Mouse (Mus musculus): Measurements from ENCODE around the gene Lrriq1. TPM values are rescaled to one million over a fixed set of nuclear protein-coding genes. Genes with fewer than 3 reads are reported as not detected.

Lrriq1 gene
- total and polyA plus RNA-seq, 2 experiments from 2014 or later = 1.2 to 3.9 TPM

GRCm38 (mm10) chr10:103108090-103108489 lies 128.0 kb downstream of the Lrriq1 start:
- Histone ChIP-seq H3K4me3 (ENCODE audit: low read depth, low read length) (no peak overlapping the region), H3K27me3 (ENCODE audit: insufficient read depth, low read length) (no peaks in the 10 kb centered on the region), H3K9ac (replicated peaks; ENCODE audit: low read length, poor library complexity, severe bottlenecking) (no peak overlapping the region), H3K27ac (ENCODE audit: low read depth, low read length) (no peak overlapping the region), H3K36me3 (ENCODE audit: insufficient read depth, low read length) (no peaks in the 10 kb centered on the region), H3K4me1 (ENCODE audit: insufficient read depth, low read length) (no peaks in the 10 kb centered on the region), H3K4me2 (ENCODE audit: low read depth, low read length, poor library complexity, severe bottlenecking) (no peak overlapping the region), H3K9me3 (ENCODE audit: low read length) (no peaks in the 10 kb centered on the region)
- DNase-seq (ENCODE audit: low spot score) (no peak), ATAC-seq (ENCODE audit: low FRiP score) (no peak)
- 87% methylated on average over 2 of the region's 2 CpGs for WGBS
- no peak for TF ChIP-seq CTCF (IDR thresholded peaks at IDR 0.05)

- H3K9ac ChIP-seq (replicated peaks; ENCODE audit: low read length, poor library complexity, severe bottlenecking) = no peak overlapping the region
- 71% methylated on average over 1 of the region's 1 CpGs for WGBS
- peak; percentile 10 for DNase-seq (ENCODE audit: low spot score)
- no peaks in the 10 kb centered on the region for H3K9me3 ChIP-seq (ENCODE audit: low read length)
- no peak for ATAC-seq (ENCODE audit: low FRiP score)
- H3K4me1 ChIP-seq (ENCODE audit: insufficient read depth, low read length) = no peaks in the 10 kb centered on the region
- no peak overlapping the region for H3K4me3 ChIP-seq (ENCODE audit: low read depth, low read length)
- no peak overlapping the region for H3K27ac ChIP-seq (ENCODE audit: low read depth, low read length)
- no peak for TF ChIP-seq CTCF (IDR thresholded peaks at IDR 0.05)
- no peak overlapping the region for H3K4me2 ChIP-seq (ENCODE audit: low read depth, low read length, poor library complexity, severe bottlenecking)
- H3K36me3 ChIP-seq (ENCODE audit: insufficient read depth, low read length) = no peaks in the 10 kb centered on the region
- no peaks in the 10 kb centered on the region for H3K27me3 ChIP-seq (ENCODE audit: insufficient read depth, low read length)
Observed at GRCm38 (mm10) chr10:103086101-103086500, 150.0 kb downstream of the Lrriq1 start.

GRCm38 (mm10) chr10:103049593-103049992 lies 186.5 kb downstream of the Lrriq1 start:
- no peak for TF ChIP-seq CTCF (IDR thresholded peaks at IDR 0.05)
- Histone ChIP-seq H3K27ac (ENCODE audit: low read depth, low read length) (no peak overlapping the region), H3K9ac (replicated peaks; ENCODE audit: low read length, poor library complexity, severe bottlenecking) (no peak overlapping the region), H3K9me3 (ENCODE audit: low read length) (no peaks in the 10 kb centered on the region), H3K4me1 (ENCODE audit: insufficient read depth, low read length) (no peaks in the 10 kb centered on the region), H3K27me3 (ENCODE audit: insufficient read depth, low read length) (no peaks in the 10 kb centered on the region), H3K36me3 (ENCODE audit: insufficient read depth, low read length) (no peaks in the 10 kb centered on the region), H3K4me3 (ENCODE audit: low read depth, low read length) (no peak overlapping the region), H3K4me2 (ENCODE audit: low read depth, low read length, poor library complexity, severe bottlenecking) (no peak overlapping the region)
- 89% methylated on average over 2 of the region's 2 CpGs for WGBS
- no peak for ATAC-seq (ENCODE audit: low FRiP score)
- no peak for DNase-seq (ENCODE audit: low spot score)

GRCm38 (mm10) chr10:103046623-103047022 lies 189.5 kb downstream of the Lrriq1 start:
- WGBS = 82% methylated on average over 3 of the region's 3 CpGs
- Histone ChIP-seq H3K4me2 (ENCODE audit: low read depth, low read length, poor library complexity, severe bottlenecking) (no peak overlapping the region), H3K9ac (replicated peaks; ENCODE audit: low read length, poor library complexity, severe bottlenecking) (no peak overlapping the region), H3K4me3 (ENCODE audit: low read depth, low read length) (no peak overlapping the region), H3K27ac (ENCODE audit: low read depth, low read length) (no peak overlapping the region), H3K36me3 (ENCODE audit: insufficient read depth, low read length) (no peaks in the 10 kb centered on the region), H3K27me3 (ENCODE audit: insufficient read depth, low read length) (no peaks in the 10 kb centered on the region), H3K9me3 (ENCODE audit: low read length) (no peaks in the 10 kb centered on the region), H3K4me1 (ENCODE audit: insufficient read depth, low read length) (no peaks in the 10 kb centered on the region)
- no peak for ATAC-seq (ENCODE audit: low FRiP score)
- TF ChIP-seq CTCF (IDR thresholded peaks at IDR 0.05) = no peak
- DNase-seq (ENCODE audit: low spot score) = no peak

- no peaks in the 10 kb centered on the region for H3K36me3 ChIP-seq (ENCODE audit: insufficient read depth, low read length)
- no peak overlapping the region for H3K4me2 ChIP-seq (ENCODE audit: low read depth, low read length, poor library complexity, severe bottlenecking)
- WGBS = 64% methylated on average over 2 of the region's 2 CpGs
- H3K9ac ChIP-seq (replicated peaks; ENCODE audit: low read length, poor library complexity, severe bottlenecking) = no peak overlapping the region
- no peak overlapping the region for H3K27ac ChIP-seq (ENCODE audit: low read depth, low read length)
- H3K27me3 ChIP-seq (ENCODE audit: insufficient read depth, low read length) = no peaks in the 10 kb centered on the region
- H3K4me3 ChIP-seq (ENCODE audit: low read depth, low read length) = no peak overlapping the region
- no peak for DNase-seq (ENCODE audit: low spot score)
- ATAC-seq (ENCODE audit: low FRiP score) = no peak
- H3K9me3 ChIP-seq (ENCODE audit: low read length) = no peaks in the 10 kb centered on the region
- no peak for TF ChIP-seq CTCF (IDR thresholded peaks at IDR 0.05)
- H3K4me1 ChIP-seq (ENCODE audit: insufficient read depth, low read length) = no peaks in the 10 kb centered on the region
Observed at GRCm38 (mm10) chr10:103045019-103045418, 191.1 kb downstream of the Lrriq1 start.

GRCm38 (mm10) chr10:103035002-103035640 lies 201.0 kb downstream of the Lrriq1 start:
- H3K4me3 ChIP-seq (ENCODE audit: low read depth, low read length) = no peak overlapping the region
- H3K9ac ChIP-seq (replicated peaks; ENCODE audit: low read length, poor library complexity, severe bottlenecking) = no peak overlapping the region
- no peak overlapping the region for H3K27ac ChIP-seq (ENCODE audit: low read depth, low read length)
- no peak for DNase-seq (ENCODE audit: low spot score)
- peaks cover 50% of the 10 kb centered on the region for H3K27me3 ChIP-seq (ENCODE audit: insufficient read depth, low read length)
- no peaks in the 10 kb centered on the region for H3K4me1 ChIP-seq (ENCODE audit: insufficient read depth, low read length)
- ATAC-seq (ENCODE audit: low FRiP score) = no peak
- no peaks in the 10 kb centered on the region for H3K9me3 ChIP-seq (ENCODE audit: low read length)
- H3K4me2 ChIP-seq (ENCODE audit: low read depth, low read length, poor library complexity, severe bottlenecking) = no peak overlapping the region
- TF ChIP-seq CTCF (IDR thresholded peaks at IDR 0.05) = no peak
- no peaks in the 10 kb centered on the region for H3K36me3 ChIP-seq (ENCODE audit: insufficient read depth, low read length)
- 3% methylated on average over 14 of the region's 14 CpGs for WGBS

All from midbrain, postnatal 0 days (tissue).